Mouse (Mus musculus) small intestine, adult 2 months (tissue): Measurements from ENCODE around the gene Irf9.

Source experiments
- CTCF ChIP-seq: fragments of 200-500 bp; IDR thresholded peaks from 2 replicates; pipeline ENCODE4 v1.5.1; 2012; ENCODE audit warnings: low read depth, mild to moderate bottlenecking, control low read depth, inconsistent platforms, low read length, moderate library complexity, mixed read lengths; ENCODE audit not compliant: insufficient replicate concordance, insufficient read length; ENCODE audit errors: extremely low read depth
- POLR2A ChIP-seq: fragments of 200-500 bp; IDR thresholded peaks from 2 replicates; pipeline ENCODE4 v1.6.1; 2012; ENCODE audit warnings: low read depth, mild to moderate bottlenecking, control low read depth, inconsistent platforms, low read length, moderate library complexity

- no peak for TF ChIP-seq CTCF
- TF ChIP-seq POLR2A: no peak
Observed at GRCm38 (mm10) chr14:55604823-55605222, 1.5 kb downstream of the Irf9 start.
